Mouse (Mus musculus): Measurements from ENCODE around the gene Ctnna2. TPM values are rescaled to one million over a fixed set of nuclear protein-coding genes. Genes with fewer than 3 reads are reported as not detected.

Gene Ctnna2
- polyA plus RNA-seq (2015; fragmentation: Nextera tagmentation; extraction: Ambion mirVana), result 0.12 and 0.24 TPM in 2 replicates

DNA sequence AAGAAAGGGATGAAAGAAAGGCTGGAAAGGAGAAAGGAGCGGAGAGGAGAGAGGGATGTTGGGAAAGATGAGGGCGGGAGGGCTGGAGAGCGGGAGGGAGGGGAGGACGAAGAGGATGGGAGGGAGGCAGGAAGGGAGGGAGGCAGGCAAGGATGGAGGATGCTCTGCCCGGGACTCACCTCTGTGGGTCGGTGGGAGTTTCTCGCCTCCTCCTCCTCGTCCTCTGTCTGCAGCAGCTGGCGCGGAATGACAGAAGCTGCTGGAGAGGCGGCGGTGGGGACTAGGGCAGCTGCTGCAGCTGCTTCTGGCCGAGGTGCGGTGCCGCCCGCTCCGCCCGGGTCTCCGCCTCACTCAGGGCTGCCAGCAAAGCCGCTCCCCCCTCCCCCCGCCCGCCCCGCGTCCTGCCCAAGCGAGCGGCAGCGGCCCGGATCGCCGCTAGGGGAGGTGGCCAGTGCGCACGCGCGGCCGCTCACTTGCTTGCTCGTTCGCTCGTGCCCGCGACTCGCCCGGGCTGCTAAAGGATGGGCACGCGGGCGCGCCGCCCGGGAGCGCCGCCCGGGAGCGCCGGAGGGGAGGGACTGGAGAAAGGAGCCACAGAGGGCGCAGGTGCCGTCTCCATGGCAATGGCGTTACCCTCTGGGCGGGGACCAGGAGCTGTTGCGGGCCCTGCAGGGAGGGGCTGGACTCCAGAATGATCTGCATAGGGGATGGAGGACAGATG lies at the start of gene Ctnna2:
TSS of gene Ctnna2 (minus strand) at position 459 of the 721 bp plus-strand sequence.

DNA sequence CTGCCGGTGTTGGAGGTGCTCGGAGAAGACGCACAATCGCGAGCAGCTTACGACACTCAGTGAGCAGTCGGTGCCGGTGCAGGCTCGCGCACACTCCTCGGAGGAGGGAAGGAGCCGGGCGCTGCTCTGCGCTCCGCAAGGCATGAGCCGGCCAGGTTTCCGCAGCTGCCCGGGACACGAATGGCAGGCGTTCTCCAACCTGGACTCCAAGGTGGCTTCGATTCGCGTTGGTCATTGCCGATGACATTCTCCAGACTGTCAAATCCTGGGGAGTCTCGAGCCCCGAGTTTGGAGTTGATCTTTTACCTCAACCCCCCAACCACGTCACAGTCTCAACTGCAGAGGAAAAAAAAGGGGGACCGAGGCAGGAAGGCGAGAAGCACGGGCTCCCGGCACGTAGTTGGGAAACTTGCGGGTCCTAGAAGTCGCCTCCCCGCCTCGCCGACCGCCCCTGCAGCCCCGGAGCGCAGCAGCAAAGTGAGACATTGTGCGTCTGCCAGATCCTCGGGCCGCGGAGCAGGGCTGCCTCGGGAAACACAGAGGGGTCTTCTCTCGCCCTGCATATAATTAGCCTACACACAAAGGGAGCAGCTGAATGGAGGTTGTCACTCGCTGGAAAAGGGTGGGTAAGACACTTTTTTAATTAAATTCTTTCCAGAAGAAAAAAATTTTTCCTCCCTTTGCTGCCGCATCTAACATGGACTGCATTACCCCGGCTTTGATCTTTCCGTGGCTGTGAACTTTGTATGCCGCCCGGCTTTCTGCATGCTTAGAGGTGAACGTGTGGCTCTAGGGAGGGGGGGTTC lies 736.7 kb downstream of the Ctnna2 start, which contains the start of gene Lrrtm1:
TSS of gene Lrrtm1 (plus strand) at position 89 of the 806 bp plus-strand sequence.

